Mouse (Mus musculus): ENCODE measurements around the gene Lsm14a. TPM values are rescaled to one million over a fixed set of nuclear protein-coding genes. Genes with fewer than 3 reads are reported as not detected.

Gene Lsm14a
- polyA plus RNA-seq (2012; rRNA removed) = 18.9 and 26.1 TPM in 2 replicates

GRCm38 (mm10) chr7:34393215-34393614, at the start of gene Lsm14a:
Lsm14a (minus strand) TSS chr7:34393315.

DNA sequence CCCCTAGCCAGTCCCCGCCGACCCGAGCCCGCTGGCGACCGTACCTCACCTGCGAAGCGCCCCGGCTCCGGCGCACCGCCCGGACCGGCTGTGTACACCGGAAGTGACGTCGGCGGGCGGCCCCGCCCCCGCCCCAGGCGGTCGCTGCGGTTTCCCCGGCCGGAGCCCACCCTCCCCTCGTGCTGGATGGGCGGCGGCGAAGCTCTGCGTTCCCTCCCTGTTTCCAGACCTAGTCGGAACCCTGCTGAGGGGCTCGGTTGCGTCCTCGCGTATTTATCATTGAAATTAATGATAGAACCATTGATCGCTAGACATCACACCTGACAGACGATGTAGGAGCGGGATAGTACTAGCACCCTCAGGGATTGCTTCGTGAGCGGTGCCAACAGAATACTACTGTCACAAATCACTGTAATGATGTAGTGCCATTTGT, 79.7 kb downstream of the Lsm14a start, which contains the start of gene 4931406P16Rik:
Gene 4931406P16Rik (minus strand): TSS at position 109 of the 433 bp plus-strand sequence.

Other genes with a start within 250 kb of the Lsm14a start
- gene Uba2, start 223.7 kb downstream of the Lsm14a start, polyA plus RNA-seq (2012; rRNA removed) = 21.2 and 25.2 TPM in 2 replicates
- 21.6 and 24.6 TPM in 2 replicates for gene Pdcd2l, start 196.7 kb downstream of the Lsm14a start, polyA plus RNA-seq (2012; rRNA removed)
- gene Gpi1, start 163.0 kb downstream of the Lsm14a start, polyA plus RNA-seq (2012; rRNA removed) = 433 and 475 TPM in 2 replicates
- gene Gm6096, start 142.3 kb downstream of the Lsm14a start, polyA plus RNA-seq (2012; rRNA removed) = not detected in 2 replicates
- gene 4931406P16Rik, start 79.8 kb downstream of the Lsm14a start, polyA plus RNA-seq (2012; rRNA removed) = 20.3 and 21.7 TPM in 2 replicates